Mouse (Mus musculus): ENCODE data around the gene Gm21915.

DNA sequence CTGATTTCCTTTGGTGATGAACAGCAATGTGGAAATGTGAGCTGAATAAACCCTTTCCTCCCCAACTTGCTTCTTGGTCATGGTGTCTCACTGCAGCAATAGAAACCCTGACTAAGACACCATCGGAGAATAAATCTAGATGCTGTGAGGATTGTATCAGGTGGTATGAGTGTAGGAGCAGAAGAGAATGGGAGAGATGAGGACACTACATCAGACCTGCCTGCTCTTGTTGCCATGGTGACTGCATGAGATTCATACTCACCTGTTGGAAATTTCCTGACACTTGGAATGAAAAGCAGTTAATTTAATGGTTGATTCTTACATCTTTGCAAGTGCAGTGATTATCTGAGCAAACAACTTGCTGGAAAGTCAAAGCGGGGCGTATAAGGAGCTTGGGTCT lies 48.1 kb upstream of the Gm21915 start:
- no peak for TF ChIP-seq POLR2AphosphoS5 (IDR thresholded peaks at IDR 0.05; ENCODE audit: insufficient replicate concordance, low read depth, low read length)
- TF ChIP-seq CTCF (IDR thresholded peaks at IDR 0.05; ENCODE audit: low read depth, low read length), result no peak

Data from G1E (cell line).